Mouse (Mus musculus) layer of hippocampus, adult 11-12 months (tissue): ENCODE results near the gene Krtap13-1.
"Not testable (repeated sequence)": the region's sequence is repeated elsewhere in the genome, so short reads cannot be mapped to it uniquely, and the experiment has no call there.

ENCODE experiments used
- DNase-seq: peaks from one replicate; pipeline ENCODE4 v3.0.0; 2022; ENCODE audit warnings: low spot score

Gene Krtap13-1

DNA sequence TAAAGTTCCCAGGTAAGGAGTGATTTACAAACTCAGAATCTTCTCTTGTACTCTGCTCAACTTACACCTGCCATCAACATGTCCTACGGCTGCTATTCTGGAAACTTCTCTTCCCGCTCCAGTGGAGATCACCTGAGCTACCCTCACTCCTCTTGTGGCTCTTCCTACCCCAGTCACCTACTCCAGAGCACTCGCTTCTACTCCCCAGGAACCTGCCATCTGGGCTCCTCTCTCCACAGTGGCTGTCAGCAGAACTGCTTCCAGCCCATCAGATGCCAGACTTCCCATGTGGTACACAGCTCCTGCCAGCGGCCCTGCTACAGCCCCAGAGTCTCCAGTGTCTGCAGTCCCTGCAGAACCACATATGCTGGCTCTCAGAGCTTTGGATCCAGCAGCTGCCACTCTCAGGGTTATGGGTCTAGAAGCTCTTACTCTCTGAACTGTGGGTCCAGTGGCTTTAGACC, at the start of gene Krtap13-1:
Gene Krtap13-1, plus strand, starts transcription at position 51 of the 464 bp plus-strand sequence.
- DNase-seq: no peak

DNA sequence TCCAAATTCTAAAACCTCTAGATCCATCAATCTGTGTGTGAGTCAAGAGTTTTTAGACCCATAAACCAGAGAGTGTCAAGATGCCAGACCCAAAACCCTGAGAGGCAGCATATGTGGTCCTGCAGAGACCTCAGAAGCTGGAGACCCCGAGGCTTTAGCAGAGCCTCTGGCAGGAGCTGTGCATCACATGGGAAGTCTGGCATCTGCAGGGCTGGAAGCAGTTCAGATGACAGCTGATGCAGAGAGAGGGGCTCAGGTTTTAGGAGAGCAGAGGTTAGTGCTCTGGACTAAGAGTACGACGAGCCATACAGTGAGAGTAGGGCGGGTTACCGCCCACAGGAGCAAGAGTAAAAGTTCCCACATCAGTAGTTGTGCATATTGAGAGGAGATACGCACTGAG, 49.6 kb upstream of the Krtap13-1 start:
- DNase-seq: no peak

DNA sequence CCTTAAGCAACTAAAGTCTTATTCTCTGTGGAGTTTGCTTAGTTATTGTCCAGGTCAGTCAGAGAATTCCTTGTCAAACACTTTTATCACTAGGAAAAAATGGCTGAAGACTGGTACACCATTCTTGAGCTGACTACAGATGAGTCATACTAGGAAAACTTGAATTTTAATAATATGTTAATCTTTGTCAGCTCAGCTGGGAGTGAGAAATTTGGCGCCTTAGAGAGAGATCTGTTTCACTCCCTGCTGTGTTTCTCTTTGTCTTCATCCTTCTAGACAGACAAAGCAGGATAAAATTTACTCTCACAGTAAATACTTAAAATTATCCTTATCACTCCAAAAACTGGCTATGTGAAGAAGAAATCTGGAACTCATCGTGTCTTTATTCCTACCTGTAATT, 47.4 kb upstream of the Krtap13-1 start:
- DNase-seq: no peak

DNA sequence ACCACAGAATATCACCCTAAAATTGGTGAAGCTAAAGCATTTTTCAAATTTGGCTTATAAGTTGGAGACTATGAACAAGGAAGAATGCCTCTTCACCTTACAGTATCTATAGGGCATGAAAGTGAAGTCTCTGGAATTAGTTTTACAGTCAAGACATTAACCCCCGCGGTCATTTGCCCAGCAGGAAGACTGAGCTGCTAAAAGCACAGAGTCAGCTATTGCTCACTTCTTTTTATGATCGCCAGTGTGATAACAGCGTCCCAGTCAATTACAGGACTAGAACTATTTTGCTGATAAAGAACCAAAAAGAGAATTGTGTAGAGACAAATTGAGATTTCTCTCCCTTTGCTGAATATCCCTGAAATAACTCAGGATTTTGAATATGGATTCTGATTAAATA, 32.4 kb upstream of the Krtap13-1 start:
- no peak for DNase-seq

DNA sequence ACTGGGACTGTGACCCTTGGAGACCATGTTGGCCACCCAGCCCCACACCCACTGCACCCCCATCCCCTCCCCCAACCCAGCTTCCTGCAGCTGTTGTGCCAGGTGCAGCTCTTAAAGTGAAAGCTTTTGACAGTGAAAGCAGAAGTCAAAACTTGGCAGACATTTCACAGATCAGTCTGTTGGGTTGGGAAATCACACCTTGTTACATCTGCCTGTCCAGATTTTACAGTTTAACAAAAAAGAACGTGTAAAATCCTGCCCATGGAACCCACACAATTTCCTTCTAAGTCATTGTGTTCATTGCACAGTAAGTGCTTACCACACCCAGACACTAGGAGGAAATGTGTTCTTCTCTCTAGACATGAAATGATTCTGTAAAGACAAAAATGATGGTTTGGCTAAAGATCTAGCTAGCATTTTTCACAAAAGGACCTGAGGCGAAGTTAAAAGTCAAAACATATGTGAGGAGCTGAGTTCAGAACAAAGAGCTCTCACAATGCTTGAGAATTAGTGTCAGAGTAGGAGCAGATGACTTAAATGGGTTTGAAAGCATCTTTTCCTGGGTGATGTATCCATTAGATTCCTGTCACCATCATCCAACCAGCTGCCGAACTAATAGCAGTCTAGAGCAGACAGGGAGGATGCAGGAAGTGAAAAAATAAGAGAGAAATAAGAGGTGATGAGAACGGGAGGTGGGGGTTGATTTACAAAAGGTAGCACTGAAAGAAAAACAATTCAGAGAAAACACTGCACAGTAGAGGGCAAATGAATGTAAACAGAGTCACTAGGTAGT, 27.4 kb upstream of the Krtap13-1 start:
- DNase-seq: no peak

DNA sequence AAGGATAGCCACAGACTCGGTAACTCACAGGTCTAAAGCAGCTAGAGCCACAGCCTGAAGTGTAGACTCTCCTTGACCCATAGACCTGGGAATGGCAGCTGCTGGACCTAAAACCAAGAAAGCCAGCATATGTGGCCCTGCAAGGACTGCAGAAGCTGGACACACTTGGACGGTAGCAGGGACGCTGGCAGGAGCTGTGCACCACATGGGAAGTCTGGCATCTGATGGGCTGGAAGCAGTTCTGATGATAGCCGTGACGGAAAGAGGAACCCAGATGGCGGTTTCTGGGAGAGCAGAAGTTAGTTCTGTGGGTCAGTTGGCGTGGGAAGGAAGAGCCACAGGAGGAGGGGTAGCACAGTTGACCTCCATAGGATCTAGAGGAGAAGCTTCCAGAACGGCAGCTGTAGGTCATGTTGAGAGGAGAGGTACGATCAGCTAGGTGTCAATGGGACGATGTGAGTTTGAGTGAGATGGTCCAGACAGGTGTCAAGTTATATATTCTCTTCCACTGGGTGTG, 21.1 kb upstream of the Krtap13-1 start, which contains the start of gene 2310061N02Rik:
Gene 2310061N02Rik, minus strand, starts transcription at position 467 of the 517 bp plus-strand sequence.
- no peak for DNase-seq

DNA sequence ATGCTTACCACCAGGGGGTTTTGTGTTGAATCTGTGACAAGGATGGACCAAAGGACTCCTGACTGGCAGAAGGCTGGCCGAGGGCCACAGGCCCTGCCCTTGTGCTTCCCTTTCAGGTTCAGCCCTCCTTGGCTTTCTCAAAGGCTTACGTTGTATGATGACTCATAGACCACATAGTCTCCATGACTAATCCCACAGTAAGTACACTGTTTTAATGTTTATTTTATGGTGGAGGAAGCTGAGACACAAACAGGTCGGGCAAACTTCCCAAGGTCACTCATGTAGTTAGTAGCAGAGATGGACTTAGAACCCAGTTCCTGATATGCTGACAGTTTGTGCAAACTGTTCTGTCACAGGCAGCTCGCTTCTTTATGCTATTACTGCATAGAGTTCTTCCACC, 17.9 kb upstream of the Krtap13-1 start:
- no peak for DNase-seq

DNA sequence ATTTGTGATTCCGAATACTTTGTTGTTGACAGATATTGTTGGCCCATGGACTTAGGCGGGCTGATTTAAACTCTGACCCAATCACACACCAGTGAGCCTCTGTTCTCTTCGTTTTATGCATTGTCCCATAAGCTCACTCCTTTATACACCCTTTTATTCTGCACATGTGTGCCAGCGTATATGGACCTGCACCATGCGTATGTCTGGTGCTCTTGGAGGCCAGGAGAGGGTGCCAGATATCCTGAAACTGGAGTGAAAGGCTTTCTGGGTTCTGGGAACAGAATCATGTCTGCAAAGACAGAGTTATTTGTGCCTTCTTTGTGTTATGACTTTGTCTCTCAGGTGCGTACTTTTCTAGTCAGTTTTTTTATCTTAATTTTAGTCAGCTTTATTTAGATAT, 17.4 kb upstream of the Krtap13-1 start:
- no peak for DNase-seq

DNA sequence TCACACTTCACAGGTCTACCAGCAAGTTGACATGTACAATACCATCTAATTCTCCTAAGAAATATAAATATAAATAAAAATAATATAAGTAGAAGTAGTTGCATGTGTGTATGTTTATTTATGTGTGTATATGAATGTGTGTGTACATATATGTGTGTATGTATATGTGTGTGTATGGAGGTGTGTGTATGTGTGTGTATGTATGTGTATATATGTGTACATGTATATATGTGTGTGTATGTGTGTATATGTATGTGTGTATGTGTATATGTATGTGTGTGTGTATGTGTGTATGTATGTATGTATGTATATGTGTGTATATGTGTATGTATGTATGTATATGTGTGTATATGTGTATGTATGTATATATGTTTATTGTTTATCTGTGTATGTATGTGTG, 12.1 kb upstream of the Krtap13-1 start:
- no peak for DNase-seq

DNA sequence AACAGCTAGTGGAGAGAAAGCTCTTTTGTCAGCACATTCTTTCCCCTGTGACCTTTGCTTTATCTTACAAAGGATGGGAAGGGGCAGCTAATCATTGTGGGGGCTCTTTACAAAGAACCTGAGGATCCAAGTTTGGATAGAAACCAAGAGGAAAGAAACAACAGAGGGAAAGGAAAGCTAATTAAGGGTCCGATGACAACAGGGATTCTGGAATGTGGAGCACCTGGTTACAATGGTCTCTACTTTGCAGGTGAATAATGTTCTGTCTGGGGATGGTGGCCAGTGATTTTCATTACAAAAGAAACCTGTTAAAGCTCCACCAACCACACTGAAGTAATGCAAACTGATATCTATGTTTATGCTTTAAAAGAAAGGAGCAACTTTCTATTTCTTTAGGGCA, 8.6 kb upstream of the Krtap13-1 start:
- no peak for DNase-seq

DNA sequence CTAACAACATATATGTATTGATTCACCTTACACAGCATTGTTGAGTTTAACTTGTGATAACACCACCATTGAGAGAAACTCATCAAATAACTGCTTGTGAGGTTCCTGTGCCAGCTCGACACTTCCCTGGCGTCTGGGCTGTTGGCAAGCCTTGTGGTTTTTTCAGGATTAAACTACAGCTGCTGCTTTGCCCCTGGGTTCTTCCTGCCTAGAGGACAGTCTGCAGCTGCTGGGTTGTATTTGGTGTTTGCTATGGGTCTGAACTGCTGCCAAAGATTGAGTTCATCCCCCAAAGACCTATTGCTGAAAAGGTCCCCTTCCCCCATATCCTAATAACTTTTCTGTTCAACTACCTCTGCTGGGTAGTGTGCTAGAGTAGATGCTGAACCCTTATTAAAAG, 6.7 kb downstream of the Krtap13-1 start:
- no peak for DNase-seq

DNA sequence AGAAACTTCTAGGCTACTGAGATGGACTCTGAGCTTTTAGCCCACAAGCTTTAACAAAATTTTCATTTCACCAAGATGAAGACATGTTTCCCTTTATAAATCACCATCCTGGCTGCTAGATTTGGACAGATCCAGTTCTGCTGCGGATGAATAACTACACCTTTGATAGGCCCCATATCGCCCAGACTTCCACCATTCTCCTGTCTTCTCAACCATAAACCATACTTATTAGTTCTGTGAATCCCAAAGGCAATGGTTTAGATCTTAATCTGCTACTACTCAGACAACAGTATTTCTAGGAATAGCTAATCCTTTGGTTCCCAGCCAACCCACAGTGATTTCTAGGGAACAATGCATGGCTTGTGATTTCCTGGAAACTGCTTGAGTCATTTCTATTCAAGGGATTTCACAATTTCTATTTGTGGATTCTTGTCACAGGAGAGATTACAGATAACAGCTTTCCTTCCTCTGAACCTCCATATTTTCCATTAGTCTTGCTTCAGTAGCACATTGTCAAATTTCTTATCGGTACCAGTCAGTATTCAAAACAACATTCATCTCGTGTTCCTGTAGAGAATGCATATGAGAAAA, 16.2 kb downstream of the Krtap13-1 start:
- DNase-seq: no peak

DNA sequence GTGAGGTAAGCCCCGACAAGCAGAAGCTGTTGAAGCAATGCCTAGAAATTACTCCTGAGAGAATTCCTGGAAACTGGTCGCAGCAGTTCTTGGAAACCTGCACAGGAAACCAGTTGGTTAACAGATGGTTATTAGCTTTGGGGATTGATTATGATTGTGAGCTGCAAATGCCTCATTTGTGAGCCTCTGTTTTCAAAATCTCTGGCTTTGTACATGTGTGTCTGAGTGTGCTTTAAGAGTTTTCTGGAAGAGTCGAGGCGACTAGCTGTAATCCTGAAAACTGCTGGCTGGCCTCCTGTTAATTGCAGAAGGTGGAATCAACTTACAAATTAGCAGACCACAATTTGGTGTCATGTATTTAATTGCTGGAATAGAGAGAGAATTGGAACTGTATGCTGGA, 19.3 kb downstream of the Krtap13-1 start:
- peak; percentile 5 for DNase-seq

DNA sequence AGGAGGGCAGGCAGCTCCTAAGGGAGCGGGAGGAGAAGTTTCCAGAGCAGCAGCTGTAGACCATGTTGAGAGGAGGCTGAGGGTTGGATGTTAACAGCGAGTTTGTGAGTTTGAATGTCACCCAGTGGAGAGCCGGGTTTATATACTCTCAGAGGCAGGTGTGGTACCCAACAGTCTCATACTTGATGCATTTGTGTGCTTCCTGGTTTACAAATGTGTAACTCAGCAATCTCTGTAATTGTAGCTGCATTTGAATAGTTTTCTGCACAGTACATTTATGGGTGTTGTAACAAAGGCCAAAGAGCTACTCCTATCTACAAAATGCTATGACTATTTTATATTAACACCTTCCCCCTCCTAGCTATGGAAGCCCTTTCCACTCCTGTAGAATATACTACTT, 22.9 kb downstream of the Krtap13-1 start, which contains the start of gene Krtap13:
Gene Krtap13, minus strand, starts transcription at position 101 of the 400 bp plus-strand sequence.
- not testable (repeated sequence) for DNase-seq

DNA sequence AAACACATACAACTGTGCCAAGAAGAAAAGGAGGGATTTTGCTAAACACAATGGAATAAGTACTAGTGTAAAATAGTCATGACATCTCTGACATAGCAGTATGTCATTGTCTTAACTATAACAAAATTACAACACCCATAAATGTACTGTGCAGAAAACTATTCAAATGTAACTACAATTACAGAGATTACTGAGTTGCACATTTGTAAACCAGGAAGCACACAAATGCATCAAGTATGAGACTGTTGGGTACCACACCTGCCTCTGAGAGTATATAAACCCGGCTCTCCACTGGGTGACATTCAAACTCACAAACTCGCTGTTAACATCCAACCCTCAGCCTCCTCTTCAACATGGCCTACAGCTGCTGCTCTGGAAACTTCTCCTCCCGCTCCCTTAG, 29.9 kb downstream of the Krtap13-1 start, which contains the start of gene 2310034C09Rik:
Gene 2310034C09Rik, plus strand, starts transcription at position 301 of the 400 bp plus-strand sequence.
- not testable (repeated sequence) for DNase-seq

DNA sequence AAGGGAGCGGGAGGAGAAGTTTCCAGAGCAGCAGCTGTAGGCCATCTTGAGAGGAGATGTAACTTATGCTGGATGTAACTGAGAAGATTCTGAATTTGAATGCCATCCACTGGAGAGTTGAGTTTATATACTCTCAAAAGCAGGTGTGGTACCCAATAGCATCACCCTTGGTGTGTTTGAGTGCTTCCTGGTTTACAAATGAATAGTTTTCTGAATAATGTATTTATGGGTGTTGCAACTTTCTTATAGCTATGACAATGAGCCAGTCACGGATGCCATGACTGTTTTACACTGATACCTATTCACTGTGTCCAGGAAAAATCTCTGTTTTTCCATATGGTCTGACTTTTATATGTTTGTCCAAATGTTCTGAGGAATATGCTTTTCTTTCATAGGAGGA, 45.4 kb downstream of the Krtap13-1 start, which contains the start of gene 2310057N15Rik:
Gene 2310057N15Rik, minus strand, starts transcription at position 101 of the 400 bp plus-strand sequence.
- no peak for DNase-seq

DNA sequence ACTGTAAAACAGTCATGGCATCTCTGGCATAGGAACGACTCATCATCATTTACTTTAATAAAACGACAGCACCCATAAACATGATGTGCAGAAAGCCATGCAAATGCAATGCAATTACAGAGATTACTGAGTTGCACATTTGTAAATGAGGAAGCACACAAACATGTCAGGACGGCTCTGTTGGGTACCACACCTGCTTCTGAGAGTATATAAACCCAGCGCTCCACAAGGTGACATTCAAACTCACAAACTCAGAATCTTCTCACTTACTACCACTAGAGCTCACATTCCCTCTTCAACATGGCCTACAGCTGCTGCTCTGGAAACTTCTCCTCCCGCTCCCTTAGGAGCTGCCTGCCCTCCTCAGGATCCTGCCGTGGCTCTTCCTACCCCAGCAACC, 48.9 kb downstream of the Krtap13-1 start, which contains the start of gene Gm5965:
Gene Gm5965, plus strand, starts transcription at position 301 of the 400 bp plus-strand sequence.
- DNase-seq: no peak
